Mouse (Mus musculus) E14TG2a.4 (cell line): ENCODE measurements around the gene Hs3st1.
"Not testable (repeated sequence)": the region's sequence is repeated elsewhere in the genome, so short reads cannot be mapped to it uniquely, and the experiment has no call there.

Experiments
- H3K27me3 ChIP-seq: 2 replicates; pipeline ENCODE4 v1.6.1; 2014; ENCODE audit warnings: low read length, control low read depth; ENCODE audit not compliant: insufficient read depth
- H3K36me3 ChIP-seq: 2 replicates; pipeline ENCODE4 v1.6.1; 2014; ENCODE audit warnings: low read length, control low read depth; ENCODE audit not compliant: insufficient read depth
- H3K4me1 ChIP-seq: replicated peaks from 2 replicates; pipeline ENCODE4 v1.6.1; 2014; ENCODE audit warnings: low read depth, low read length, control low read depth
- H3K4me3 ChIP-seq: replicated peaks from 2 replicates; pipeline ENCODE4 v1.5.1; 2014; ENCODE audit warnings: mild to moderate bottlenecking, low read length
- H3K9me3 ChIP-seq: 2 replicates; pipeline ENCODE4 v1.6.1; 2014; ENCODE audit warnings: low read length, control low read depth
- CTCF ChIP-seq: conservative IDR thresholded peaks from 2 replicates; pipeline ENCODE4 v1.5.1; 2014; ENCODE audit warnings: low read length
- NANOG ChIP-seq: IDR thresholded peaks from 2 replicates; pipeline ENCODE4 v1.6.1; 2014; ENCODE audit warnings: borderline replicate concordance, low read length, mixed read lengths
- POU5F1 ChIP-seq: IDR thresholded peaks from 2 replicates; pipeline ENCODE4 v1.6.1; 2014; ENCODE audit warnings: low read length, borderline replicate concordance

The Hs3st1 gene

GRCm38 (mm10) chr5:39755375-39755774 lies at the start of gene Hs3st1:
Hs3st1 (minus strand) TSS chr5:39755475.
- not testable (repeated sequence) for H3K4me3 ChIP-seq, H3K27me3 ChIP-seq, H3K4me1 ChIP-seq, H3K36me3 ChIP-seq
- H3K9me3 ChIP-seq, result peaks cover 20% of the 10 kb centered on the region

- Histone ChIP-seq H3K4me3 (no peak overlapping the region), H3K27me3 (no peaks in the 10 kb centered on the region), H3K4me1 (no peaks in the 10 kb centered on the region), H3K36me3 (no peaks in the 10 kb centered on the region), H3K9me3 (no peaks in the 10 kb centered on the region)
- TF ChIP-seq POU5F1 (no peak), NANOG (no peak), CTCF (no peak)
These were observed 49.4 kb upstream of the Hs3st1 start for GRCm38 (mm10) chr5:39804663-39805062.

GRCm38 (mm10) chr5:39803941-39804340 lies 48.7 kb upstream of the Hs3st1 start:
- Histone ChIP-seq H3K36me3 (no peaks in the 10 kb centered on the region), H3K4me3 (no peak overlapping the region), H3K9me3 (no peaks in the 10 kb centered on the region), H3K4me1 (no peaks in the 10 kb centered on the region), H3K27me3 (no peaks in the 10 kb centered on the region)
- no peak for TF ChIP-seq NANOG
- no peak for TF ChIP-seq POU5F1
- no peak for TF ChIP-seq CTCF

- no peaks in the 10 kb centered on the region for H3K36me3 ChIP-seq
- H3K9me3 ChIP-seq, result no peaks in the 10 kb centered on the region
- H3K27me3 ChIP-seq, result no peaks in the 10 kb centered on the region
- no peaks in the 10 kb centered on the region for H3K4me1 ChIP-seq
- no peak for TF ChIP-seq CTCF
- H3K4me3 ChIP-seq, result no peak overlapping the region
These were observed 48.2 kb upstream of the Hs3st1 start for GRCm38 (mm10) chr5:39803457-39803856.

GRCm38 (mm10) chr5:39802110-39802509 lies 46.8 kb upstream of the Hs3st1 start:
- no peak overlapping the region for H3K4me3 ChIP-seq
- no peaks in the 10 kb centered on the region for H3K36me3 ChIP-seq
- TF ChIP-seq NANOG, result no peak
- no peak for TF ChIP-seq POU5F1
- no peak for TF ChIP-seq CTCF
- H3K4me1 ChIP-seq, result no peaks in the 10 kb centered on the region
- no peaks in the 10 kb centered on the region for H3K9me3 ChIP-seq
- no peaks in the 10 kb centered on the region for H3K27me3 ChIP-seq

- TF ChIP-seq POU5F1 (no peak), CTCF (no peak), NANOG (no peak)
- no peaks in the 10 kb centered on the region for H3K27me3 ChIP-seq
- no peaks in the 10 kb centered on the region for H3K36me3 ChIP-seq
- H3K4me1 ChIP-seq, result no peaks in the 10 kb centered on the region
- H3K4me3 ChIP-seq, result no peak overlapping the region
- H3K9me3 ChIP-seq, result no peaks in the 10 kb centered on the region
These were observed 21.9 kb upstream of the Hs3st1 start for GRCm38 (mm10) chr5:39777094-39777710.

- TF ChIP-seq CTCF (no peak), POU5F1 (no peak), NANOG (no peak)
- Histone ChIP-seq H3K9me3 (no peaks in the 10 kb centered on the region), H3K4me1 (no peaks in the 10 kb centered on the region), H3K27me3 (no peaks in the 10 kb centered on the region), H3K36me3 (no peaks in the 10 kb centered on the region), H3K4me3 (no peak overlapping the region)
These were observed 16.5 kb upstream of the Hs3st1 start for GRCm38 (mm10) chr5:39771680-39772348.

GRCm38 (mm10) chr5:39761682-39762456 lies 6.6 kb upstream of the Hs3st1 start:
- no peak for TF ChIP-seq POU5F1
- no peak for TF ChIP-seq NANOG
- TF ChIP-seq CTCF, result no peak
- Histone ChIP-seq H3K9me3 (peaks cover 8% of the 10 kb centered on the region; the same call in 1 of the 2 replicates), H3K36me3 (no peaks in the 10 kb centered on the region)

More at GRCm38 (mm10) chr5:39761682-39762456, 6.6 kb upstream of the Hs3st1 start:
- Histone ChIP-seq H3K4me1 (no peaks in the 10 kb centered on the region), H3K27me3 (no peaks in the 10 kb centered on the region), H3K4me3 (no peak overlapping the region)
